Mouse (Mus musculus): ENCODE results near the gene Rhox4a2.
"Not testable (repeated sequence)": the region's sequence is repeated elsewhere in the genome, so short reads cannot be mapped to it uniquely, and the experiment has no call there.

The Rhox4a2 gene

GRCm38 (mm10) chrX:37390548-37390947, at the start of gene Rhox4a2:
Gene Rhox4a2 (plus strand): TSS chrX:37390848.
- not testable (repeated sequence) for DNase-seq (ENCODE audit: inconsistent age in 2 of 2, low spot score in 1 of 2)

- DNase-seq (ENCODE audit: inconsistent age in 2 of 2, low spot score in 1 of 2), result not testable (repeated sequence)
Observed at GRCm38 (mm10) chrX:37379728-37380127, 10.9 kb upstream of the Rhox4a2 start, which contains the start of gene Rhox3a2. Gene Rhox3a2 (plus strand): TSS chrX:37380028.

- not testable (repeated sequence) for DNase-seq (ENCODE audit: inconsistent age in 2 of 2, low spot score in 1 of 2)
Observed at GRCm38 (mm10) chrX:37411767-37412166, 21.1 kb downstream of the Rhox4a2 start, which contains the start of gene Rhox2b. Gene Rhox2b (plus strand): TSS chrX:37412067.

- not testable (repeated sequence) for DNase-seq (ENCODE audit: inconsistent age in 2 of 2, low spot score in 1 of 2)
Observed at GRCm38 (mm10) chrX:37432194-37432593, 41.5 kb downstream of the Rhox4a2 start, which contains the start of gene Rhox4b. Gene Rhox4b (plus strand): TSS chrX:37432494.
